Mouse (Mus musculus) liver, adult 2 months (tissue): ENCODE measurements around the gene Gm5728.
"Not testable (repeated sequence)": the region's sequence is repeated elsewhere in the genome, so short reads cannot be mapped to it uniquely, and the experiment has no call there.

ENCODE experiments used
- CTCF ChIP-seq: fragments of 200-500 bp; IDR thresholded peaks from 2 replicates; pipeline ENCODE4 v1.5.1; 2011; ENCODE audit warnings: low read depth, low read length, control low read depth
- POLR2A ChIP-seq: fragments of 200-500 bp; IDR thresholded peaks from 2 replicates; pipeline ENCODE4 v1.6.1; 2011; ENCODE audit warnings: low read length, control low read depth; ENCODE audit not compliant: insufficient read depth; ENCODE audit errors: extremely low read depth

DNA sequence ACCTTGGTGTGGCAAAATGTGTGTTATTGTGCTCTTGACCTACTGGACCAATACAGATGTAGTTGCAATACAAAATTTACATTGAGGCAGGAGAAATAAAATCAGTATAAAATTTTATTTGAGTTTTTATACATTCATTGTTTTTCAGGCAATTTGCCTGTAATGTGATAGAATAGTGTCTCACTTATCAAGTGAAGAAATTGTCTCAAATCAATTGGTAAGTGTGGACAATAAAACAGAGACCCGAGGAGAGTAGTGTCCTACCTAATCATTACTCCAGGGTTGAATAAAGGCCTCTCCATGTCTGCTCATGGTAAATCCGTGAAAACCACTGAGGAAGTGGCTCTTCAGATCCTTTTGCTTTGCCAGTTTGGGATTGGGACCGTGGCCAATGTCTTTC is 42.4 kb upstream of the Gm5728 start, which contains the start of gene Vmn1r100:
- not testable (repeated sequence) for TF ChIP-seq CTCF, POLR2A
